Mouse (Mus musculus): Measurements from ENCODE around the gene Mettl21e.
A peak's percentile ranks its signal among the peaks of the same experiment; 100 is the strongest.
"Not testable (repeated sequence)": the region's sequence is repeated elsewhere in the genome, so short reads cannot be mapped to it uniquely, and the experiment has no call there.

Gene Mettl21e

GRCm38 (mm10) chr1:44218876-44219275 lies at the start of gene Mettl21e:
Gene Mettl21e (minus strand): TSS chr1:44218961.
- no peak for DNase-seq (ENCODE audit: low spot score)

GRCm38 (mm10) chr1:44240440-44240839 lies 21.7 kb upstream of the Mettl21e start:
- not testable (repeated sequence) for DNase-seq (ENCODE audit: low spot score)

GRCm38 (mm10) chr1:44239969-44240368 lies 21.2 kb upstream of the Mettl21e start:
- no peak for DNase-seq (ENCODE audit: low spot score)

GRCm38 (mm10) chr1:44237305-44237704 lies 18.5 kb upstream of the Mettl21e start:
- DNase-seq (ENCODE audit: low spot score): no peak

GRCm38 (mm10) chr1:44235311-44235710 lies 16.6 kb upstream of the Mettl21e start:
- DNase-seq (ENCODE audit: low spot score): no peak

GRCm38 (mm10) chr1:44234531-44234930 lies 15.8 kb upstream of the Mettl21e start:
- not testable (repeated sequence) for DNase-seq (ENCODE audit: low spot score)

- no peak for DNase-seq (ENCODE audit: low spot score)
These were observed 10.3 kb upstream of the Mettl21e start for GRCm38 (mm10) chr1:44229044-44229443.

GRCm38 (mm10) chr1:44217118-44217517 lies 1.6 kb downstream of the Mettl21e start:
- DNase-seq (ENCODE audit: low spot score): no peak

GRCm38 (mm10) chr1:44216352-44217116 lies 2.2 kb downstream of the Mettl21e start:
- DNase-seq (ENCODE audit: low spot score): no peak

- DNase-seq (ENCODE audit: low spot score): no peak
These were observed 4.3 kb downstream of the Mettl21e start for GRCm38 (mm10) chr1:44214443-44214842.

GRCm38 (mm10) chr1:44202876-44203275 lies 15.9 kb downstream of the Mettl21e start:
- DNase-seq (ENCODE audit: low spot score): no peak

GRCm38 (mm10) chr1:44198273-44199171 lies 20.2 kb downstream of the Mettl21e start:
- DNase-seq (ENCODE audit: low spot score): peak; percentile 6

- no peak for DNase-seq (ENCODE audit: low spot score)
These were observed 32.4 kb downstream of the Mettl21e start for GRCm38 (mm10) chr1:44186396-44186795.

- DNase-seq (ENCODE audit: low spot score): no peak
These were observed 40.7 kb downstream of the Mettl21e start for GRCm38 (mm10) chr1:44178086-44178485.

- DNase-seq (ENCODE audit: low spot score): no peak
These were observed 44.9 kb downstream of the Mettl21e start for GRCm38 (mm10) chr1:44173903-44174302.

- DNase-seq (ENCODE audit: low spot score): no peak
These were observed 46.1 kb downstream of the Mettl21e start for GRCm38 (mm10) chr1:44172656-44173055.

GRCm38 (mm10) chr1:44167859-44168383 lies 50.8 kb downstream of the Mettl21e start:
- no peak for DNase-seq (ENCODE audit: low spot score)

GRCm38 (mm10) chr1:44162389-44162788 lies 56.4 kb downstream of the Mettl21e start:
- DNase-seq (ENCODE audit: low spot score): no peak

- no peak for DNase-seq (ENCODE audit: low spot score)
These were observed 56.9 kb downstream of the Mettl21e start for GRCm38 (mm10) chr1:44161818-44162217.

- no peak for DNase-seq (ENCODE audit: low spot score)
These were observed 60.4 kb downstream of the Mettl21e start for GRCm38 (mm10) chr1:44158317-44158716.

- DNase-seq (ENCODE audit: low spot score): no peak
These were observed 63.5 kb downstream of the Mettl21e start for GRCm38 (mm10) chr1:44155287-44155686.
